Mouse (Mus musculus) MEL-GATA-1-ER (cell line): Measurements from ENCODE around the gene Cypt1.

ENCODE experiments used
- DNase-seq: peaks from one replicate; pipeline ENCODE4 v3.0.0-alpha.2; 2012; ENCODE audit warnings: low read depth; ENCODE audit errors: extremely low read depth

The Cypt1 gene

GRCm38 (mm10) chrX:16522569-16522968 is at the start of gene Cypt1:
TSS of gene Cypt1 (plus strand) at chrX:16522869.
- no peak for DNase-seq

GRCm38 (mm10) chrX:16546806-16547205 is 24.1 kb downstream of the Cypt1 start:
- DNase-seq, result no peak

GRCm38 (mm10) chrX:16557061-16557460 is 34.4 kb downstream of the Cypt1 start:
- no peak for DNase-seq

- no peak for DNase-seq
Observed at GRCm38 (mm10) chrX:16558501-16558900, 35.8 kb downstream of the Cypt1 start.
